Mouse (Mus musculus) left cerebral cortex, postnatal 25 days (tissue): ENCODE measurements around the gene Ano7. TPM values are rescaled to one million over a fixed set of nuclear protein-coding genes. Genes with fewer than 3 reads are reported as not detected.
"Not testable (repeated sequence)": the region's sequence is repeated elsewhere in the genome, so short reads cannot be mapped to it uniquely, and the experiment has no call there.

ENCODE experiments used
- DNase-seq, 2 experiments: peaks; one replicate each; pipeline ENCODE4 v3.0.0; 2022; ENCODE audit warnings: low spot score in 2 of 2, mixed read lengths in 1 of 2
- intact Hi-C: fragments of 180-260 bp; cut with DNase I; formaldehyde crosslinking; loops from one replicate; pipeline ENCODE4 v1.15.1; 2025
- microRNA-seq, 2 experiments: library from miRNA; unstranded; fragments of <30 nt; microRNA quantifications; one replicate each; pipeline ENCODE4 v1.2.0; 2022
- total RNA-seq, 2 experiments: library from RNA; stranded (reverse); gene quantifications; 2 replicates each; pipeline ENCODE4 v1.2.3; 2021

Gene Ano7
- total RNA-seq, 2 experiments from 2014 or later, result 0.14 TPM; not detected in 1

GRCm38 (mm10) chr1:93444405-93445110 lies 70.8 kb downstream of the Ano7 start:
- DNase-seq, result peak; percentile 52 to 59
- intact Hi-C loops, result loop anchor here (2.0 to 5.0 kb wide), 2 partner anchors 34 to 63 kb away; partner anchors contain the start of gene Hdlbp

GRCm38 (mm10) chr1:93445111-93445821 lies 71.5 kb downstream of the Ano7 start:
- intact Hi-C loops, result loop anchor here (2.0 kb wide), 1 partner anchor 34 kb away; the partner anchor contains the start of gene Hdlbp
- DNase-seq, result peak; percentile 53

- DNase-seq, result no peak
These were observed 72.1 kb downstream of the Ano7 start for GRCm38 (mm10) chr1:93445822-93446162.

GRCm38 (mm10) chr1:93450118-93450517 lies 76.4 kb downstream of the Ano7 start:
- intact Hi-C loops, DNase-seq: not testable (repeated sequence)

More at GRCm38 (mm10) chr1:93445822-93446162, 72.1 kb downstream of the Ano7 start:
- intact Hi-C loops, result loop anchor here (2.0 kb wide), 1 partner anchor 33 kb away; the partner anchor contains the start of gene Hdlbp

GRCm38 (mm10) chr1:93453721-93454255 lies 80.1 kb downstream of the Ano7 start:
- DNase-seq, result no peak
- intact Hi-C loops, result no loop called here

Small RNA genes lying within 50 kb of the gene (microRNA-seq; reads per million reads assigned to microRNA genes)
- gene Mir6345, result 0 reads per million in 2 experiments
- 0 reads per million in 2 experiments for gene Mir6902

Other genes with a start within 250 kb of the Ano7 start
- not detected for gene Agxt, start 238.7 kb upstream of the Ano7 start, total RNA-seq
- gene 2310007B03Rik, start 213.0 kb upstream of the Ano7 start, total RNA-seq, result not detected
- under 1 TPM; 0.07 to 0.09 TPM for gene Crocc2, start 205.2 kb upstream of the Ano7 start, total RNA-seq
- 1 to 10 TPM; 6.1 to 6.9 TPM for gene Sned1, start 138.1 kb upstream of the Ano7 start, total RNA-seq
- gene Mterf4, start 68.0 kb upstream of the Ano7 start, total RNA-seq, result 10 to 100 TPM; 20.4 to 23.3 TPM
- 10 to 100 TPM; 81.1 to 84.7 TPM for gene Ppp1r7, start 31.1 kb upstream of the Ano7 start, total RNA-seq
- gene Pask, start 30.4 kb upstream of the Ano7 start, total RNA-seq, result 1 to 10 TPM; 3.9 to 9.4 TPM
- gene Hdlbp, start 104.9 kb downstream of the Ano7 start, total RNA-seq, result 100 to 1,000 TPM; 162 to 171 TPM
- gene Farp2, start 138.1 kb downstream of the Ano7 start, total RNA-seq, result 10 to 100 TPM; 10.8 to 13.3 TPM